Mouse (Mus musculus) embryonic fibroblast, embryonic 13.5 days (primary cell): ENCODE results near the gene Sbf2.

Source experiments
- CTCF ChIP-seq: IDR thresholded peaks from 2 replicates; pipeline ENCODE4 v1.5.1; 2011; ENCODE audit warnings: mild to moderate bottlenecking, control low read depth, low read length, moderate library complexity, borderline replicate concordance; ENCODE audit not compliant: insufficient read depth
- POLR2A ChIP-seq: IDR thresholded peaks from 2 replicates; pipeline ENCODE4 v1.6.1; 2011; ENCODE audit warnings: low read depth, mild to moderate bottlenecking, control low read depth, low read length, moderate library complexity

GRCm38 (mm10) chr7:110385482-110385881, 229.2 kb downstream of the Sbf2 start:
- TF ChIP-seq CTCF (no peak), POLR2A (no peak)
